Mouse (Mus musculus) midbrain, postnatal 0 days (tissue): ENCODE results near the gene F11r. TPM values are rescaled to one million over a fixed set of nuclear protein-coding genes. Genes with fewer than 3 reads are reported as not detected.
A peak's percentile ranks its signal among the peaks of the same experiment; 100 is the strongest.

Experiments
- ATAC-seq: fragments of 200-750 bp; cut with Nextera tagmentation; 2 replicates; pipeline ENCODE4 v1.8.0; 2017; ENCODE audit warnings: moderate number of reproducible peaks, mild to moderate bottlenecking, moderate TSS enrichment, moderate library complexity; ENCODE audit not compliant: low FRiP score
- DNase-seq: peaks from one replicate; pipeline ENCODE4 v3.0.0-alpha.2; 2015; ENCODE audit warnings: low spot score
- H3K27ac ChIP-seq: fragments of 300-500 bp; sonication (generic); 2 replicates; pipeline ENCODE4 v1.5.1; 2014; ENCODE audit warnings: low read depth, mild to moderate bottlenecking, low read length, mixed read lengths
- H3K27me3 ChIP-seq: fragments of 300-500 bp; sonication (generic); 2 replicates; pipeline ENCODE4 v1.6.1; 2014; ENCODE audit warnings: low read length, control low read depth, mixed read lengths; ENCODE audit not compliant: insufficient read depth
- H3K36me3 ChIP-seq: fragments of 300-500 bp; sonication (generic); 2 replicates; pipeline ENCODE4 v1.6.1; 2014; ENCODE audit warnings: low read length, control low read depth, mixed read lengths; ENCODE audit not compliant: insufficient read depth
- H3K4me1 ChIP-seq: fragments of 300-500 bp; sonication (generic); 2 replicates; pipeline ENCODE4 v1.6.1; 2014; ENCODE audit warnings: mild to moderate bottlenecking, control low read depth, antibody characterized with exemption, low read length, mixed read lengths; ENCODE audit not compliant: insufficient read depth
- H3K4me2 ChIP-seq: fragments of 300-500 bp; sonication (generic); 2 replicates; pipeline ENCODE4 v1.6.1; 2014; ENCODE audit warnings: low read depth, mild to moderate bottlenecking, low read length, mixed read lengths; ENCODE audit not compliant: poor library complexity, severe bottlenecking
- H3K4me3 ChIP-seq: fragments of 300-500 bp; sonication (generic); 2 replicates; pipeline ENCODE4 v1.5.1; 2014; ENCODE audit warnings: low read depth, mild to moderate bottlenecking, low read length, moderate library complexity
- H3K9ac ChIP-seq: fragments of 300-500 bp; sonication (generic); replicated peaks from 2 replicates; pipeline ENCODE4 v1.6.1; 2014; ENCODE audit warnings: mild to moderate bottlenecking, low read length, moderate library complexity, mixed read lengths; ENCODE audit not compliant: poor library complexity, severe bottlenecking
- H3K9me3 ChIP-seq: fragments of 300-500 bp; sonication (generic); 2 replicates; pipeline ENCODE4 v1.6.1; 2016; ENCODE audit warnings: low read length, control low read depth
- CTCF ChIP-seq: IDR thresholded peaks from 2 replicates; pipeline ENCODE4 v1.5.1; 2016; ENCODE audit warnings: antibody characterized with exemption, mild to moderate bottlenecking
- whole genome bisulfite sequencing: fragments of 180-500 bp; shearing (Covaris S2); extraction: QIAGEN DNeasy Blood & Tissue Kit; methylation state at CpG from one replicate; pipeline ENCODE4 v1.1.7; 2014; 5-methylcytosine and 5-hydroxymethylcytosine counted together
- polyA plus RNA-seq: library from polyadenylated mRNA; unstranded; fragments of >200 nt; fragmentation: Nextera tagmentation; extraction: Ambion mirVana; gene quantifications from 2 replicates; pipeline ENCODE4 v1.2.1, GENCODE M21; 2015
- total RNA-seq: library from RNA; depleted of rRNA; stranded (reverse); fragments of >200 nt; gene quantifications from 2 replicates; pipeline ENCODE4 v1.2.3, GENCODE M21; 2014

F11r gene
- total and polyA plus RNA-seq, 2 experiments from 2014 or later: 8.9 to 9.2 TPM

GRCm38 (mm10) chr1:171418660-171419059, 18.7 kb upstream of the F11r start, which contains the start of gene Tstd1:
Gene Tstd1, plus strand, starts transcription at chr1:171418872.
- no peaks in the 10 kb centered on the region for H3K9me3 ChIP-seq
- DNase-seq (no peak), ATAC-seq (no peak)
- H3K9ac ChIP-seq: no peak within 1 kb of the TSS
- peaks cover 36% of the 10 kb centered on the region for H3K36me3 ChIP-seq
- no peaks in the 10 kb centered on the region for H3K4me1 ChIP-seq
- WGBS: 86% methylated on average over 5 of the region's 5 CpGs
- no peak within 1 kb of the TSS for H3K27ac ChIP-seq
- H3K4me2 ChIP-seq: no peak within 1 kb of the TSS
- H3K27me3 ChIP-seq: no peaks in the 10 kb centered on the region
- TF ChIP-seq CTCF: no peak
- no peak within 1 kb of the TSS for H3K4me3 ChIP-seq

GRCm38 (mm10) chr1:171419291-171419882, 17.9 kb upstream of the F11r start:
- H3K27ac ChIP-seq: no peak overlapping the region
- H3K4me1 ChIP-seq: no peaks in the 10 kb centered on the region
- no peaks in the 10 kb centered on the region for H3K27me3 ChIP-seq
- no peak overlapping the region for H3K4me3 ChIP-seq
- H3K36me3 ChIP-seq: peaks cover 36% of the 10 kb centered on the region
- no peaks in the 10 kb centered on the region for H3K9me3 ChIP-seq
- no peak for TF ChIP-seq CTCF
- WGBS: 28% methylated on average over 12 of the region's 12 CpGs
- H3K4me2 ChIP-seq: no peak overlapping the region
- H3K9ac ChIP-seq: no peak overlapping the region
- ATAC-seq (peak; percentile 39; the same call in 1 of the 2 replicates), DNase-seq (peak; percentile 37)

GRCm38 (mm10) chr1:171419905-171420304, 17.4 kb upstream of the F11r start:
- ATAC-seq (no peak), DNase-seq (no peak)
- H3K4me2 ChIP-seq: no peak overlapping the region
- H3K9me3 ChIP-seq: no peaks in the 10 kb centered on the region
- peaks cover 36% of the 10 kb centered on the region for H3K36me3 ChIP-seq
- H3K4me1 ChIP-seq: no peaks in the 10 kb centered on the region
- H3K27me3 ChIP-seq: no peaks in the 10 kb centered on the region
- H3K27ac ChIP-seq: no peak overlapping the region
- 60% methylated on average over 5 of the region's 5 CpGs for WGBS
- H3K4me3 ChIP-seq: no peak overlapping the region
- H3K9ac ChIP-seq: no peak overlapping the region
- no peak for TF ChIP-seq CTCF

DNA sequence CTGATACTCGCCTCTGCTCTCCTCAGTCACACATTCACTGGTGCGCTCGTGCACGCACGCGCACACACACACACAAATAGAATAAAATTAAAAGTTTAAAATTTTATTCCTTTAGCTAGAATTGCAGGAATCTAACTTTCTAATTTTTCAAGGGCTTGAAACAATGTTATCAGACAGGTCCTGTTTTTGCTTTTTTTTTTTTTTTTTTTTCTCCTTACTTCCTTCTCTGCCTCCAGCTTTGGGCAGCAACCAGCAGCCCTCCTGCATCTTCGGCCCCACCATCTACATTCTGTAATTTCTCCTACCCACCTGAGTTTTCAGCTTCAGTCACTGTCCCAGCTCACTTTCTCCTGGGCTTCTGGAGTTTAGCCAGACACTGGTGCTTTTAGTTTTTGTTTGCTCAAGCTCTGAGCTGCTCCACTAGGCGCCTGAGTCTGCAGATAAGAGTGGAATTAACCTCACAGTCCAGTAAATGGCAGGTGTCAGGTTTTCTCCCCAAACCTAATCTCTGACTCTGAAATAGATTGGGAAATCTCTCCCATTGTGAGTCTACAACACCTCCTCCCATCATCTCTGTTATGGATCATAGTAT, 14.7 kb upstream of the F11r start:
- ATAC-seq: no peak
- DNase-seq: no peak
- H3K27ac ChIP-seq: no peak overlapping the region
- H3K9me3 ChIP-seq: no peaks in the 10 kb centered on the region
- H3K4me3 ChIP-seq: no peak overlapping the region
- H3K4me2 ChIP-seq: no peak overlapping the region
- no peaks in the 10 kb centered on the region for H3K4me1 ChIP-seq
- no peaks in the 10 kb centered on the region for H3K27me3 ChIP-seq
- no peak overlapping the region for H3K9ac ChIP-seq
- H3K36me3 ChIP-seq: peaks cover 13% of the 10 kb centered on the region; the same call in 1 of the 2 replicates
- no peak for TF ChIP-seq CTCF
- WGBS: 87% methylated on average over 8 of the region's 8 CpGs

DNA sequence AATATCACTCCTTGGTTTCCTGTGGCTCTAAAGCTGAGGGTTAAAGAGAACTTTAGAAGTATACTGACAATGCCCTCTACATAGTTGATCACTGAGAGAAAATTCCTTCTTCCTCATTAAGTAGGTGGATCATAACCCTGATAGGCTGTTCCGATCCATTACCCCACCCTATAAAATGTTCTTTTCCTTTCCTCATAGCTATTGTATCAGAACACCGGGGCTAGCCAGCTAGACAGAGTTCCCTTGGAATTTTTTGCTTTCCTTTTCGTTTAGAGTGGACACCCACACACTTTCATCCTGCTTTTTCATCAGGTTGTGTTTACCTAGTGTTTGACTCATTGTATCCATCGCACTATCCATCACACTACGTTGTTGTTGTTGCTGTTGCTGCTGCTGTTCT, 12.7 kb upstream of the F11r start:
- Histone ChIP-seq H3K27me3 (no peaks in the 10 kb centered on the region), H3K4me3 (no peak overlapping the region), H3K4me2 (no peak overlapping the region), H3K9me3 (no peaks in the 10 kb centered on the region), H3K27ac (no peak overlapping the region), H3K36me3 (no peaks in the 10 kb centered on the region; the same call in 1 of the 2 replicates), H3K9ac (no peak overlapping the region), H3K4me1 (no peaks in the 10 kb centered on the region)
- no peak for TF ChIP-seq CTCF
- WGBS: 74% methylated on average over 5 of the region's 5 CpGs
- DNase-seq (no peak), ATAC-seq (no peak)

DNA sequence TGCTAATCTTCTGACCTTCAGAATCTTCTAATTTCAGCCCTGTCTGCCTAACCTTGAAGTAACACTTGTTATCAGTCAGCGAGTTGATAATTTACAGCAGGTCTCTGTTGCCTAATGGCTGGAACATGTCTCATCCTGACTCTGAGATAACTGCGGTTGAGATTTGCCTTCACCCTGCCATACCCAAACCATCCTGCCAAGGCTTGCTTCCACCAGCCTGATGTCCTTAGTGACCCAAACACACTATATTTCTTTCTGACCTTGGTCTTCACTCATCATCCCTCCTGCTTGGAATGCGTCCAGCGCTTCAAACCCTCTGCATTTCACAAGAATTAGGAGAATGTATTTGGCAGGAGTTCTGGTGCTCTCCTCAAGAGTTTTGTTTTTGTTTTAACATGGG, 12.2 kb upstream of the F11r start:
- WGBS: 86% methylated on average over 4 of the region's 4 CpGs
- TF ChIP-seq CTCF: no peak
- ATAC-seq: no peak
- Histone ChIP-seq H3K27ac (no peak overlapping the region), H3K36me3 (no peaks in the 10 kb centered on the region), H3K4me1 (no peaks in the 10 kb centered on the region), H3K9ac (no peak overlapping the region), H3K9me3 (no peaks in the 10 kb centered on the region), H3K4me3 (no peak overlapping the region), H3K4me2 (no peak overlapping the region), H3K27me3 (no peaks in the 10 kb centered on the region)
- DNase-seq: no peak
